Mouse (Mus musculus): Measurements from ENCODE around the gene Atp2c2.

The Atp2c2 gene

GRCm38 (mm10) chr8:119702965-119703364 lies 3.2 kb downstream of the Atp2c2 start:
- DNase-seq (ENCODE audit: low spot score in 2 of 2): no peak

GRCm38 (mm10) chr8:119707146-119707545 lies 7.3 kb downstream of the Atp2c2 start:
- no peak for DNase-seq (ENCODE audit: low spot score in 2 of 2)

DNA sequence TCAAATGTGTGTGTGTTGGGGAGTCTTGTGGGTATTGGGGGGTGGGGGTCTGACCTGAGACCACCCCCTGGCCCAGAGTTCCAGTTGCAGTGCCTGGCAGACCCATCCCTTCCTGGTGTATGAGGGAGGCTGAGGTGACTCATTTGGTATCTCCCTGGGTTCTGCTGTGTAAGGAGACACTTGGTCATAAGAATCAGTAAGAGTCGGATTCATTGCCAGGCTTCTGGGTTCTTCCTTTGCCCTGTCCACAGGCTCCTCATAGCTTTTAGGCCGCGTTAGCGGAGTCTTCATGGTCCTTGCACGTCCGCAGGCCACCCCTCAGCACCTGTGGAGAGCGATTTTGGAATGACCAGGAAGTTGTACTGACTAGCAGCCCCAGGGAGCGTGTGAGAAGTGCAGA lies 8.7 kb downstream of the Atp2c2 start:
- no peak for DNase-seq (ENCODE audit: low spot score in 2 of 2)

- DNase-seq (ENCODE audit: low spot score in 2 of 2): no peak
These were observed 9.3 kb downstream of the Atp2c2 start for GRCm38 (mm10) chr8:119708878-119709702.

GRCm38 (mm10) chr8:119709703-119710093 lies 9.9 kb downstream of the Atp2c2 start:
- no peak for DNase-seq (ENCODE audit: low spot score in 2 of 2)

DNA sequence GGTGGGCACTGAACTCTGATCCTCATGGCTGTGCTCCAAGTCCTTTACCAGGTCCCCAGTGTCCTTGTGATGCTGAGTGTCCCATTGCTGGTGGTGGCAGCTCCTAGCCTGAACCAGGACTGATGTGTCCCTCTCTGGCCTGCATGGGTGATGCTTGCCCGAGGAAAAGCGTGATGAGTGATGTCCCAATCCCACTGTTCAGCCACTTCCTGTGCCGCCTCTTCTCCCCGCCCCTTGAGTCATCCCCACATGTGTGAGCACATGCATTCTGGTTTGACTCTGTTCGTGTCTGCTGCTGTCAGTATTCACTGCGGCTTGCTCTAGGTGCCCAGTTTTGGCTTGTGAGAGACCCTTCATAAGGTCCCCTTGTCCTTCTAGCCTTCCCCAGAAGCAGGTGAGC lies 12.4 kb downstream of the Atp2c2 start:
- DNase-seq (ENCODE audit: low spot score in 2 of 2): no peak

- no peak for DNase-seq (ENCODE audit: low spot score in 2 of 2)
These were observed 13.6 kb downstream of the Atp2c2 start for GRCm38 (mm10) chr8:119713421-119713820.

DNA sequence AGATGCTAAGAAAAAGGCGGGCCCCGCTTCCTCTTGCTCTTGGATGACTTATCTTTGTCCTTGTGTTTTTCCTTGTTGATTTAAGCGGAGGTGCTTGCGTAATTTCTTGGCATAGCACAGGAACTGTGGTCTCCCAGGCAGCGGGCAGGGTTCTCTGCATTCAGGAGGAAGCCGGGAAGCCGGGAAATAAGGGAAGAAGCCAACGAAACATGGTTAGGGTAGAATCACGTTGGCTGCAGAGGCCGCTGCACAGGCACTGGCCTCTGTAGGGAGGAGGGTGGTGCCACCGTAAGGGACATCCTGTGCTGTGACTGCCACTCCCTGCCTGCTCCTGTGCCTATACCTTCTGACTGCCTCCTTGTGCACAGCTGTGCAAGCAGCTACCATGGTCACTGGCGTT lies 15.4 kb downstream of the Atp2c2 start:
- peak; percentile 6 to 17 for DNase-seq (ENCODE audit: low spot score in 2 of 2)

- no peak for DNase-seq (ENCODE audit: low spot score in 2 of 2)
These were observed 17.0 kb downstream of the Atp2c2 start for GRCm38 (mm10) chr8:119716730-119717299.

DNA sequence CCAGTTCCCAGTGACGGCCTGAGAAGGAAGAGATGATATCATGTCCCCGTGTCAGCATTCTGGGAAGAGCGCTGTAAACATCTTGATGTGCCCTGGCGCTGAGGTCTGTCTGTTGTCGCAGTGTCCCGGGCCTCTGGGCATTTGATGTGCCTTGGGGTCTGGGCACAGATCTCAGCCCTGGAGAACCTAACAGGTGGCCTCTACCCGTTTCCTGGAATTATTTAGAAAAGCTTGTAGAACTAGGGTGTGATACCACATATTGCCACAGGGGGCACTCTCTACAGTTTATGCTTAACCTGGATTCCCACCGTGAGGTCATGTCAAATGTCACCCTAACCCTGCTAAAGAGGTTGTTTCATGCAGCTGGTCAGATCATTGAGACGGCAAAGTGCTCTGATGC lies 18.0 kb downstream of the Atp2c2 start:
- DNase-seq (ENCODE audit: low spot score in 2 of 2): no peak

DNA sequence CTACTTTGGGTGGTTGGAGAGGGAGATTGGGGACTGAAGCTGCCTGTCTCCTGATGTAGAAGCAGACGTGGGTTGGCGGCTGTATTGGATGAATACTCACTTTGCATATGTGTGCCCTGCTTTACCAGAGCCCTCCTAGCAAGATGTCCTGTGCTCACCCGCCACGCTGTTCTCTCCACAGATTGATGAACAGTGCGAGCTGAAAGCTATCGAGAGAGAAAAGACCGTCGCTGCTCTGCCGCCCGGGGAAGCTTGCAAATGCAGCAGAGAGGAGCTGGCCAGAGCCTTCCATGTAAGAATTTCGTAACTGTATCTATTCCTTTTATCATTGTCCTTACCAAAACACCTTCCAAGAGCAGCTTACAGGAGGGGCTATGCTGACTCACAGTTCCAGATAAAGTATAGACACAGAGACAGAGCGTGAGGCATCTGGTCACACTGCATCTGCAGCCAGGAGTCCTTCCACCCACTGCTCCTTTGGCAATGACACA lies 19.2 kb downstream of the Atp2c2 start:
- peak; percentile 46 to 63 for DNase-seq (ENCODE audit: low spot score in 2 of 2)

GRCm38 (mm10) chr8:119722348-119722747 lies 22.5 kb downstream of the Atp2c2 start:
- no peak for DNase-seq (ENCODE audit: low spot score in 2 of 2)

DNA sequence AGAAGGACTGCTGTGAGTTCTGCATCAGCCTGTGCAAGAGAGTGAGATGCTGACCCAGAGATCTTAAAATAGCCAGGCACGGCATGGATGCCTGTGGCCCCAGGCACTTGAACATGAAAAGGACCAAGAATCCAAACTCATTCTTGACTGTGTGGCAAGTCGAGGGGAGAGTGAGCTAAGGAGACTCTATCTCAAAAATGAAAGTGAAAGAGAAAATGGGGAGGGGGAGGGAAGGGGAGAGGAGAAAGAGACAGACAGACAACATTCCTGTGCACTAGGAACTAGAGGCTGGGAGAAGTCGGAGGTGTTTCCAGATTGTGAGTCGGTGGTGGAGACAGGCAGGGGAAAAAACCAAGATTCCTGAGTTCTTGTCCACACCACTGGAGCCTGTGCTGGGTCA lies 23.9 kb downstream of the Atp2c2 start:
- DNase-seq (ENCODE audit: low spot score in 2 of 2): no peak

DNA sequence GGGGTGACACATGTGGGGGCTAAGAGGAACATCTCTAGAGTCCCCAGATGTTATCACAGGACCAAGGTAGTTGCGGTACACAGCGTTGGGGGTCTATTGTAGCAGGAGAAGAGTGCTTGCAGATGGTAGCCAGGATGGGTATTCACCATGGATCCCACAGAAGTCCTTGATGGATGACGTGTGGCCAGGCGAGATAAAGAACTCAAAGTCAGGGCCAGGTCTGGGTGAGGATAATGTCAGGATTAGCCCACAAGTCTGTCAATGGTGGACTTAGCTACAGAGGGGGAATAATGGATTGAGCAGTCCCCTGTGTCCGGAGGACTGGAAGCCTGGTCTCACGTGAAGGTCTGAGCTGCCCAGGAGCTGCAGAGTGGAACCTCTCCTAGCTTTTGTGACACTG lies 24.8 kb downstream of the Atp2c2 start:
- no peak for DNase-seq (ENCODE audit: low spot score in 2 of 2)

- DNase-seq (ENCODE audit: low spot score in 2 of 2): no peak
These were observed 27.3 kb downstream of the Atp2c2 start for GRCm38 (mm10) chr8:119727093-119727492.

DNA sequence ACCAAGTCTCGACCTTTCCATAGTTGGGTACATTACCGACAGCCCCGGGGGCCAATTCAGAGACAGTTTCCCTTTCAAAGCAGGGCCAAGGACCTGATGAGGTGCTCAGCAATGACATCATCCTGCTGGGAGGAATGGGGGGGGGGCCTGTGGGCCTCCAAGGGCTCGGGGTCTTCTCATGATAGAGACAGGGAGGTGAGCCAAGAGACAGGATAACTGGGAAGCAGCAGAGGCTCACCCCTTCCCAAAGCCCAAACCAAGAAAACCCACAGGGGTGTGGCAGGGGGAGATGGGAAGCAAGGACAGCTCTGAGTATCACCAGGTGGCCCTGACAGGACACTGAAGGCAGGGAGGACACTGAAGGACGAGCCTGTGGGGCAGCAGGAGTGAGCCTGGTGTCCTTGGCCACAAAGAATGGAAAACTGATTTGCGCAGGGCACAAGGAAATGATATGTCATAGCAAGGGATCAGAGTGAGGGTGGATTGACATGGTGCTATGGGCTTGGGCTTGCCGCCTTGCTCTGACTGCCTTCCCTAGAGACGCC lies 28.6 kb downstream of the Atp2c2 start:
- DNase-seq (ENCODE audit: low spot score in 2 of 2): no peak

DNA sequence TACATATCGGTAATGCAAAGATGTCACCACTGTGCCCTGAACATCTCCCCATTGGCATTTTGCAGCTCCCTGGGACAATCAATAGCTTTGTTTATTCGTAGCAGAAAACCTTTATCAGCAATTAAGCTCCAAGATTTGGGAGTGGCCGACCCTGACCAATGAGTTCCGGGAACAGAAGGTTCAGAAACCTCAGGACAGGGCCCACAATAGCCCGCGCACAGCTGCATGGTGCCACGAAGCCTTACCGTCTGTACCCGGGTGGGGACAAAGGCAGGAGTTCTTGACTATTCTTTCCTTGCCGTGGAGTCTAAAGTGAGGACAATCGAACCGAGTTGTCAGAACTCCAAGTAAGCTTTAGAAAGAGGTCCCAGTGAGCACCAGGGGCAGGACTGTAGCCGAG lies 32.3 kb downstream of the Atp2c2 start:
- no peak for DNase-seq (ENCODE audit: low spot score in 2 of 2)

DNA sequence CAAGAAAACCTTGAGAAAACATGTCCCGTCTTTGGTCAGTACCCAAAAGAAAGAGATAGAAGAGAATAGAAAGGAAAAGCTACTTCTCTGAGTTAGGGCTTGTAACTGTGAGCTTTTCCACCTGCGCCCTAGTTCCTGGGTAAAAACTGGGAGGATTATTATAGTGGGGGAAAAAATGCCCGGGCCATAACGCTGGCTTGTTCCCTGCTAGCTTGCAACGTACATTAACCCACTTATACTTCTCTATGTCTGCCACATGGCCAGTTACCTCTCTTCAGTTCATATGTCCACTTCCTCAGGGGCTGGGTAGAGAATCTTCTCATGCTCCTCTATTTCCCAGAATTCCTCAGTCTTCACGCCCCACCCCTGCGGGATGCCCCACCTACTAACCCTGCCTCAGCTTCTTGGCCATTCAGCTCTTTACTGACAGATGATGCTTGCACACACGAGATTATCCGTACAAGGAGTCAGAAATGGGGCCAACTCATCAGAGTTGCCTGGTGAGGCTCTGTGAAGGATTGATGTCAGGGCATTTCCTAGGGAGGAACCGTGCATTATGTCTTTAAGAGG lies 36.6 kb downstream of the Atp2c2 start:
- no peak for DNase-seq (ENCODE audit: low spot score in 2 of 2)

- no peak for DNase-seq (ENCODE audit: low spot score in 2 of 2)
These were observed 37.5 kb downstream of the Atp2c2 start for GRCm38 (mm10) chr8:119737093-119737900.

DNA sequence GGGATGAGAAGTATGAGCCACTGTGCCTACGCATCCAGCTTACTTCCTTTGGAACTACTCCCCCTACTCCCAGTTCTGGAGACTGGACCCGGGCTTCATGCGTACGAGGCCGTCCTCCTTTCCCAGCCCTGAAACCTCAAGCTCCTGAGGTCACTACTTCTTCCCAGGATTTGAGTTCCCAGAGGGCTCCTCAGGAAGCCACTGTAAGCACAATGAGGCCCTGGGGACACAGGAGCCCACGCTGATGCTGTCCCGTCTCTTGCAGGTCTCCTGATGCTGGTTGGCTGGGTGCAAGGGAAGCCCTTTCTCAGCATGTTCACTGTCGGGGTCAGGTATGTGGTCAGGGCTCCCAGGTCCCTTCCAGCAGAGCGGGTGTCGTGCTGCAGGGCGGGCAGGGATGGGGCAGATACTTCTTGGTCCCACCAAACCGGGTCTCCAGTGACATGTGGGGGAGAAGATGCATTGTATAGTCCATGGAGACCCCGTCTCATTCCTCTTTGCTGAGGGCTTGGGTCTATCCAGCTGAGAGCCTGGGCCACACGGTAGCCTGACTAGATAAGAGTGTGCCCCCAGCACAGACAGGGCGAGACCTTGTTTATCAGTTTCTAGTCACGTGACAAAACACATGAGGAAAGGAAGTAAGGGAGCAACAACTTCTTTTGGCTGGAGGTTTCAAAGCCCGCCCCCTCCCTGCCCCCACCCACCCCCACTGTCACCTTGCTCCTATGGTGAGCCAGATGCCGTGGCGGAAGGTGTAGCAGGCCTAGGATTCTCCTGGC lies 38.5 kb downstream of the Atp2c2 start:
- no peak for DNase-seq (ENCODE audit: low spot score in 2 of 2)

DNA sequence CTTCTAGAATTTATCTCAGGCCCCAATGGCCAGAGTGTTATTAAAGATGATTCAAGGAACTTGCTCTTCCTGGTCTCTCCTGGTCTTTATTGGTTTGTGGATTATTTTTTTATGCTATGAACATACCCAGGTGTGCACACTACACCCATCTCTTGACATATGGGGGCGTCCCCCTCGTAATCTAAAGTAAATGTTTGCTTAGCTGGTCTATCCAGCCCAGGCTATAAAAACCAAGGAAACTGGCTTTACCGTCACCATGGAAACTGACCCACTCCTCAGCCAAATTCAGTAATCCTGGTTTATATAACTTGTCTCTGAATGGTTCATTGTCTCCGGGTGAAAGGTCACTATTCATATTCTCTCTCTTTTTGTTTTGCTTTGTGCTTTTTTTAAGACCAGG lies 40.8 kb downstream of the Atp2c2 start:
- no peak for DNase-seq (ENCODE audit: low spot score in 2 of 2)

All from right cerebral cortex, adult 2 months (tissue).